Mouse (Mus musculus): ENCODE results near the gene Etv1. TPM values are rescaled to one million over a fixed set of nuclear protein-coding genes. Genes with fewer than 3 reads are reported as not detected.
A peak's percentile ranks its signal among the peaks of the same experiment; 100 is the strongest.

Gene Etv1
- polyA plus RNA-seq, 1 experiment from 2014 or later = 33.5 TPM

- Histone ChIP-seq H3K9me3 (replicated peaks) (no peaks in the 10 kb centered on the region), H3K4me1 (replicated peaks) (peaks cover 7% of the 10 kb centered on the region; the same call in 1 of the 2 replicates), H3K27ac (no peak overlapping the region), H3K4me3 (no peak overlapping the region), H3K9ac (no peak overlapping the region), H3K4me2 (no peak overlapping the region), H3K27me3 (no peaks in the 10 kb centered on the region), H3K36me3 (no peaks in the 10 kb centered on the region)
- 28% methylated on average over 1 of the region's 1 CpGs for WGBS
- ATAC-seq (replicated peaks; ENCODE audit: insufficient number of reproducible peaks, insufficient read depth, low FRiP score, low read depth) = no peak
These were observed 5.0 kb downstream of the Etv1 start for GRCm38 (mm10) chr12:38784221-38784620.

DNA sequence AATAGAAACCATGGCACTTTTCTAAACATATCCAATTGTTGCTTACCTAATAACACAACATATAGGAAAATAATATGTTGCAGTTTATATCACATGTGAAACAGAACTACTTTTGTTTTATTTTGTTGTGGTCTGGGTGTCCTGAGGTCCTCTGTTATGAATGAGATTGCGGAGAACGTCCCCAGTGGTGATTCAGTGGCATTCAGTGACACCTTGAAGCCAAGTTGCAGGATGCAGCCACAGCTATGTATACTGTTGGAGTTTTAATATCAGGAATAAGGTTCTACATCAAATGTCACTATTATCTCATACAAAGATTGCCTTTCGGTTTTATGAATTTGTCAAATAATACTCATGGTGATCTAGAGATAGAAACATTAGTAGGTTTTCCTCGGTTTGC lies 7.4 kb downstream of the Etv1 start:
- Histone ChIP-seq H3K27me3 (no peaks in the 10 kb centered on the region), H3K4me2 (no peak overlapping the region), H3K4me1 (replicated peaks) (peaks cover 7% of the 10 kb centered on the region; the same call in 1 of the 2 replicates), H3K36me3 (no peaks in the 10 kb centered on the region), H3K9me3 (replicated peaks) (no peaks in the 10 kb centered on the region), H3K27ac (no peak overlapping the region), H3K9ac (no peak overlapping the region), H3K4me3 (no peak overlapping the region)
- ATAC-seq (replicated peaks; ENCODE audit: insufficient number of reproducible peaks, insufficient read depth, low FRiP score, low read depth) = no peak
- 84% methylated on average over 4 of the region's 4 CpGs for WGBS

GRCm38 (mm10) chr12:38787704-38788103 lies 8.5 kb downstream of the Etv1 start:
- Histone ChIP-seq H3K9me3 (replicated peaks) (no peaks in the 10 kb centered on the region), H3K27ac (no peak overlapping the region), H3K27me3 (no peaks in the 10 kb centered on the region), H3K4me3 (no peak overlapping the region), H3K9ac (no peak overlapping the region), H3K4me1 (replicated peaks) (peaks cover 7% of the 10 kb centered on the region; the same call in 1 of the 2 replicates), H3K4me2 (no peak overlapping the region), H3K36me3 (no peaks in the 10 kb centered on the region)
- 58% methylated on average over 3 of the region's 3 CpGs for WGBS
- ATAC-seq (replicated peaks; ENCODE audit: insufficient number of reproducible peaks, insufficient read depth, low FRiP score, low read depth) = no peak

DNA sequence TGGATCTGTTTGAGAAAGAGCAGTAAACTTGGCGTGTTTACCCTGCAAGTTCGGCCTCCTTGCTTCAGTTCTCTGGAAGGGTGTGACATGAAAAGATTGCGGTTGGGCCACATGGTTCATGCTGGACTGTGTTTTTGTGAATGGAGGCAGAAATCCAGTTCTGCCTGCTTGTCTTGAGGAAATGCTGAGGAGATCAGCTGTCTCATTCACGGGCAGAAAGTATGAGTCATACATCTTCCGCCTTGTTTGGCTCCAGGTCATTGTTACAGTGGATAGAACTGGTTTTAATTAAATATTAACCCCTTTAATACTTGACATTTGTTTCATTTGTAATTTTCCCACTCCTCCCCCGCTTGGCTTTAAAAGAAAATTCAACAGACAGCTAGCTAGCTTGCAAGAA lies 9.4 kb downstream of the Etv1 start:
- no peaks in the 10 kb centered on the region for H3K9me3 ChIP-seq (replicated peaks)
- H3K4me2 ChIP-seq = peak overlapping the region; percentile 37
- peaks cover 8% of the 10 kb centered on the region; the same call in 1 of the 2 replicates for H3K4me1 ChIP-seq (replicated peaks)
- H3K27ac ChIP-seq = peak overlapping the region; percentile 64
- H3K4me3 ChIP-seq = no peak overlapping the region
- no peaks in the 10 kb centered on the region for H3K27me3 ChIP-seq
- H3K36me3 ChIP-seq = no peaks in the 10 kb centered on the region
- 39% methylated on average over 6 of the region's 6 CpGs for WGBS
- no peak overlapping the region for H3K9ac ChIP-seq
- ATAC-seq (replicated peaks; ENCODE audit: insufficient number of reproducible peaks, insufficient read depth, low FRiP score, low read depth) = peak; percentile 70; the same call in 1 of the 2 replicates

GRCm38 (mm10) chr12:38789789-38790355 lies 10.7 kb downstream of the Etv1 start:
- Histone ChIP-seq H3K9ac (no peak overlapping the region), H3K4me1 (replicated peaks) (peaks cover 10% of the 10 kb centered on the region; the same call in 1 of the 2 replicates), H3K4me2 (no peak overlapping the region), H3K36me3 (no peaks in the 10 kb centered on the region; the same call in 1 of the 2 replicates), H3K4me3 (no peak overlapping the region), H3K27me3 (no peaks in the 10 kb centered on the region), H3K9me3 (replicated peaks) (no peaks in the 10 kb centered on the region), H3K27ac (no peak overlapping the region)
- WGBS = 88% methylated on average over 10 of the region's 10 CpGs
- no peak for ATAC-seq (replicated peaks; ENCODE audit: insufficient number of reproducible peaks, insufficient read depth, low FRiP score, low read depth)

DNA sequence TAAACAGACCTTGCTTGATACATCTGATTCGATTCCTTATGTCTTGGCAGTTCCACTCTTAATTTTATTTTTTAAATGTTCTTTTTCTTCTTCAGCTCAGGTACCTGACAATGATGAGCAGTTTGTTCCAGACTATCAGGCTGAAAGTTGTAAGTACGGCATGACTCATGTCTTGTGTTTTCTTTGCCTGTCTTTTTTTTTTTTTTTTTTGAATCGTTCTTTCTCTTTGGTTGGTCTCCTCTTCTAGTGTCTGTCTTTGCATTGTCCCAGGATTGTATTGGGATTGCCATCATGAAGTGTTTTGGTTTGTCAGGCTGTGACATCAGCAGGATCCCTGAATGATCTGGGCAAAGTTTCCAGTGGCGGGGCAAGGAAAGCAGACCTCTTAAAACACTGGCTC lies 13.9 kb downstream of the Etv1 start:
- no peak overlapping the region for H3K27ac ChIP-seq
- H3K27me3 ChIP-seq = no peaks in the 10 kb centered on the region
- WGBS = 63% methylated on average over 4 of the region's 4 CpGs
- H3K4me2 ChIP-seq = no peak overlapping the region
- no peak for ATAC-seq (replicated peaks; ENCODE audit: insufficient number of reproducible peaks, insufficient read depth, low FRiP score, low read depth)
- H3K4me1 ChIP-seq (replicated peaks) = peaks cover 10% of the 10 kb centered on the region; the same call in 1 of the 2 replicates
- H3K4me3 ChIP-seq = no peak overlapping the region
- H3K9me3 ChIP-seq (replicated peaks) = no peaks in the 10 kb centered on the region
- H3K9ac ChIP-seq = no peak overlapping the region
- no peaks in the 10 kb centered on the region; the same call in 1 of the 2 replicates for H3K36me3 ChIP-seq

- H3K9me3 ChIP-seq (replicated peaks) = no peaks in the 10 kb centered on the region
- H3K4me2 ChIP-seq = no peak overlapping the region
- H3K9ac ChIP-seq = no peak overlapping the region
- H3K4me1 ChIP-seq (replicated peaks) = peaks cover 4% of the 10 kb centered on the region; the same call in 1 of the 2 replicates
- 58% methylated on average over 2 of the region's 2 CpGs for WGBS
- no peaks in the 10 kb centered on the region; the same call in 1 of the 2 replicates for H3K36me3 ChIP-seq
- H3K4me3 ChIP-seq = no peak overlapping the region
- no peak overlapping the region for H3K27ac ChIP-seq
- ATAC-seq (replicated peaks; ENCODE audit: insufficient number of reproducible peaks, insufficient read depth, low FRiP score, low read depth) = no peak
- H3K27me3 ChIP-seq = no peaks in the 10 kb centered on the region
These were observed 14.5 kb downstream of the Etv1 start for GRCm38 (mm10) chr12:38793697-38794096.

- Histone ChIP-seq H3K9me3 (replicated peaks) (no peaks in the 10 kb centered on the region), H3K4me2 (no peak overlapping the region), H3K9ac (no peak overlapping the region), H3K4me1 (replicated peaks) (0 out of 2 replicates have a peak, but pooled peaks cover 3% of the 10 kb centered on the region), H3K27me3 (no peaks in the 10 kb centered on the region), H3K27ac (no peak overlapping the region), H3K4me3 (no peak overlapping the region), H3K36me3 (no peaks in the 10 kb centered on the region)
- ATAC-seq (replicated peaks; ENCODE audit: insufficient number of reproducible peaks, insufficient read depth, low FRiP score, low read depth) = no peak
- whole genome bisulfite sequencing = 58% methylated on average over 5 of the region's 5 CpGs
These were observed 27.9 kb downstream of the Etv1 start for GRCm38 (mm10) chr12:38807031-38807430.

GRCm38 (mm10) chr12:38812392-38812791 lies 33.2 kb downstream of the Etv1 start:
- 73% methylated on average over 6 of the region's 6 CpGs for WGBS
- ATAC-seq (replicated peaks; ENCODE audit: insufficient number of reproducible peaks, insufficient read depth, low FRiP score, low read depth) = no peak
- no peaks in the 10 kb centered on the region for H3K27me3 ChIP-seq
- no peak overlapping the region for H3K9ac ChIP-seq
- no peaks in the 10 kb centered on the region for H3K36me3 ChIP-seq
- H3K4me1 ChIP-seq (replicated peaks) = peaks cover 2% of the 10 kb centered on the region; the same call in 1 of the 2 replicates
- no peaks in the 10 kb centered on the region for H3K9me3 ChIP-seq (replicated peaks)
- no peak overlapping the region for H3K4me2 ChIP-seq
- H3K4me3 ChIP-seq = no peak overlapping the region
- no peak overlapping the region for H3K27ac ChIP-seq

GRCm38 (mm10) chr12:38814010-38814786 lies 35.0 kb downstream of the Etv1 start:
- H3K4me3 ChIP-seq = no peak overlapping the region
- no peaks in the 10 kb centered on the region for H3K27me3 ChIP-seq
- H3K4me1 ChIP-seq (replicated peaks) = peaks cover 2% of the 10 kb centered on the region; the same call in 1 of the 2 replicates
- 53% methylated on average over 6 of the region's 6 CpGs for WGBS
- no peaks in the 10 kb centered on the region for H3K9me3 ChIP-seq (replicated peaks)
- no peak for ATAC-seq (replicated peaks; ENCODE audit: insufficient number of reproducible peaks, insufficient read depth, low FRiP score, low read depth)
- no peak overlapping the region for H3K9ac ChIP-seq
- H3K27ac ChIP-seq = no peak overlapping the region
- no peaks in the 10 kb centered on the region for H3K36me3 ChIP-seq
- H3K4me2 ChIP-seq = no peak overlapping the region

GRCm38 (mm10) chr12:38816235-38816634 lies 37.1 kb downstream of the Etv1 start:
- H3K4me2 ChIP-seq = no peak overlapping the region
- peaks cover 2% of the 10 kb centered on the region; the same call in 1 of the 2 replicates for H3K4me1 ChIP-seq (replicated peaks)
- H3K9me3 ChIP-seq (replicated peaks) = no peaks in the 10 kb centered on the region
- no peak overlapping the region for H3K27ac ChIP-seq
- no peak overlapping the region for H3K9ac ChIP-seq
- H3K36me3 ChIP-seq = no peaks in the 10 kb centered on the region
- no peak overlapping the region for H3K4me3 ChIP-seq
- H3K27me3 ChIP-seq = no peaks in the 10 kb centered on the region
- ATAC-seq (replicated peaks; ENCODE audit: insufficient number of reproducible peaks, insufficient read depth, low FRiP score, low read depth) = no peak
- WGBS = 89% methylated on average over 3 of the region's 3 CpGs
